Mouse (Mus musculus) gastrocnemius, postnatal 14 days (tissue): Measurements from ENCODE around the gene Slc35a1. TPM values are rescaled to one million over a fixed set of nuclear protein-coding genes. Genes with fewer than 3 reads are reported as not detected.

Experiments
- DNase-seq: peaks from one replicate; pipeline ENCODE4 v3.0.0; 2021; ENCODE audit warnings: mixed read lengths
- intact Hi-C: fragments of 180-260 bp; cut with DNase I; formaldehyde crosslinking; loops from one replicate; pipeline ENCODE4 v1.15.1; 2025; ENCODE audit warnings: low total_unique reads
- total RNA-seq, 2 experiments: library from RNA; stranded (reverse); gene quantifications; 2 replicates each; pipeline ENCODE4 v1.2.3; 2021

The Slc35a1 gene
- total RNA-seq, 2 experiments from 2014 or later, result 11.4 to 12.3 TPM

DNA sequence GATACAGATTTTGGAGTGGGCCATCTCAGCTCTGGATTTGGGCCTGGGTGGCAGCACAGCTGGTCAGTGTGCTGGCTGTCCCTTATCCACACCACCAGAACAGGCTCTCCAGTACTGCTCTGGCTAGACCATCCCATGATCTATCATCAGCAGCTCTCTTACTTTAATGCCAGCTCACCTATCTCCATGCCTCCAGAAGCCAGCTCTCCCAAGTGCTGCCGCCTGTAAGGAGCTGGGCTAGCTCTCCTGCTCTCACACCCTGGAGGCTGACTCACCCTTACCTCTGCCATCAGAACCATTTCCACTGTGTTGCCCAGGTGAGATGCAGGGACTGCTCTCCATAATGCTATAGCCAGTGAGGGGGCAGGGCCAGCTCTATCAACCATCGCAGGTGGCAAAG, 25.7 kb downstream of the Slc35a1 start:
- intact Hi-C loops, result no loop called here
- DNase-seq, result no peak

DNA sequence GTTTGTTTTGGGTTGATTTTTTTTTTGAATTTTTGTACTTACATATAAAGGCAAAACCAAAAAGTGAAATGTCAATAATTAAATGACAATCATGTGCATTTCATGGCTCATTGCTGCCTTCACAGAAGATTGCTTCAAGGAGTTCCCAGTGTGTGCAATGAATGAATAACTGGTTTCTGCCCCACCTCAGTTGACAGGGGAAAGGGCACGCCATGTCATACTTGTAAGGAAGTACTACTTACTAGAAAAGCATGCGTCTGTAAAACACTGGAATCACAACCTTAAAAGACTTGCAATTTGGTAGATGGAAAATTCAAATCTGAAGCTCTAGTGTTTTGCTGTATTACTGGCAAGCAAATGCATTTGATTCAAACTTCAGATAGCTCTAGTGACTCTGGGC, 28.2 kb downstream of the Slc35a1 start:
- no peak for DNase-seq
- intact Hi-C loops, result no loop called here

- no peak for DNase-seq
- intact Hi-C loops, result no loop called here
These were observed 31.1 kb downstream of the Slc35a1 start for GRCm38 (mm10) chr4:34656101-34656500.

- intact Hi-C loops, result no loop called here
- DNase-seq, result no peak
These were observed 34.1 kb downstream of the Slc35a1 start for GRCm38 (mm10) chr4:34653179-34653578.

GRCm38 (mm10) chr4:34644779-34645178, 42.5 kb downstream of the Slc35a1 start:
- DNase-seq, result no peak
- intact Hi-C loops, result no loop called here

GRCm38 (mm10) chr4:34640731-34641130, 46.5 kb downstream of the Slc35a1 start:
- no peak for DNase-seq

GRCm38 (mm10) chr4:34639745-34640364, 47.4 kb downstream of the Slc35a1 start:
- intact Hi-C loops, result no loop called here
- no peak for DNase-seq

More at GRCm38 (mm10) chr4:34640731-34641130, 46.5 kb downstream of the Slc35a1 start:
- intact Hi-C loops, result no loop called here

DNA sequence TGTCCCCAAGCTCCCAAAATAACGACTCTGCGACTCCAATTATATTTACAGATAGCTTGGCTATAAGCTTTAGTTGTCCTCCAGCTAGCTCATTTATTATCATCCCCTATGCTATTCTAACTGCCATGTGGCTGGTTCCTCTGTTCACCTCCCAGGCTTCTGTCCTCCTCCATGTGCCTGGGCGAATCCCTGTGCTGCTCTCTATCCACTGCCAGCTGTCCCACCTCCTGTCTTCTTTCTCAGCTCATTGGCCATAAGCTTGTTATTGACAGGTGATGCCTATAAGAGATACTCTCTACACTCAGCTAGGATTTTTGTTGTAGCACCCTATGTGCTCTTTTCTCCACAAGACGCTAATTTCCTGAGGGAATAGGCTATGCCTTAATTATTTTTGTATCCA, 49.4 kb downstream of the Slc35a1 start:
- no peak for DNase-seq
- intact Hi-C loops, result no loop called here

DNA sequence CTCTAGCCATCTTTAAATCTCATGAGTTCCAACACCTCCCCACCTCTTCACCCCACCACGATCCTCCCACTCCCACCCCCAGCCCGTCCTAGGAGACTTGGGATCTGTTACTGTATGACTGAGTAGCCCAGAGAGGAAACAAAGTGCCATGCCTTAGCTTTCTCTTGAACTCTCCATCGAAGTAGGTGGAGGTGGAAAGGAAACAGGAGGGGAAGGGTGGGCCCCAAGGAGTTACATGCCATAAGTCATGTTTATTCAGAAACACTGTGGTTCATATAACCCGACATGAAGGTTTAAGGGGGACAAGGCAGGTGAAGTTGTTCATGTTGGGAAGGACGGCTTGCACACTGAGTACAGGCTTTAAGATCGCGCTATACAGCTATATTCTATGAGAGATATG, 49.9 kb downstream of the Slc35a1 start:
- intact Hi-C loops, result no loop called here
- DNase-seq, result no peak

DNA sequence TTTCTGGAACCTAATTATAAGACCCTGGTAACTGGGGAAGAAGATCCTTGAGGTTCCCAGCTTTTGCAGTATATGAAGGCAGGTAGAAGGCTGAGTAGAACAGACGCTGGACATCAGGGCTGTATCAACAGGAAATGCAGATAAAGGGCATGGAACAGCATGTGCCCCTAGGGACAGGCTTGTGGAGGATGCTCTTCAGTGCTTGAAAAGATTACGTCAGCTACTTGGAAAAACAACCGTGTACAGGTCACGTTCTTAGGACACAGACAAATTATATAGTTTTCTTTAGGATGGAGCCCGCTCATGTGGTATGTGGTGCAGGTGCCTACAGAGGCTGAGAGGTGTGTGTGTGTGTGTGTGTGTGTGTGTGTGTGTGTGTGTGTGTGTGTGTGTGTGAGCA, 51.2 kb downstream of the Slc35a1 start:
- no peak for DNase-seq
- intact Hi-C loops, result no loop called here

GRCm38 (mm10) chr4:34634129-34634528, 53.1 kb downstream of the Slc35a1 start:
- DNase-seq, result no peak
- intact Hi-C loops, result no loop called here

DNA sequence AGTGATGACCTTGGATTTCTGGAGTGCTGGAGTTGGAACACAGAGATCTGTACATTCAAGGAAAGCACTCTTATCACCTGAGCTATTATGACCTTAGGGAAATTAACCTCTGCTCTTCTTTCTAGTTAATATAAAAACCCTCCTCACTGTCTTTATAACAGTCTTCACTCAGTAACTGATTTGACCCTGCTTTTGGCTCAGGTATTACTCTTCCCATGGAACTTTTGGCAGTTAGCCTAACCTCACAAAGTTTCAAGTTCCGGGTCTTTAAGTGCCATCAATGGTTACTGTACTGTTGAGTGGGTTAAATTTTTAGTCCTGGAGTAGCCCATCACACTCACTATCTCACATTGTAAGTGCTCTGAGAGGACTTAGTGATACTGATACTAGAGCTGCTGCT, 57.3 kb downstream of the Slc35a1 start:
- no peak for DNase-seq
- intact Hi-C loops, result no loop called here

- DNase-seq, result no peak
- intact Hi-C loops, result no loop called here
These were observed 60.8 kb downstream of the Slc35a1 start for GRCm38 (mm10) chr4:34626401-34626800.

- no peak for DNase-seq
These were observed 61.7 kb downstream of the Slc35a1 start for GRCm38 (mm10) chr4:34625556-34625955.

GRCm38 (mm10) chr4:34616146-34616545, 71.1 kb downstream of the Slc35a1 start:
- intact Hi-C loops, result no loop called here

More at GRCm38 (mm10) chr4:34625556-34625955, 61.7 kb downstream of the Slc35a1 start:
- intact Hi-C loops, result no loop called here

GRCm38 (mm10) chr4:34615303-34615702, 71.9 kb downstream of the Slc35a1 start:
- DNase-seq, result no peak
- intact Hi-C loops, result no loop called here

More at GRCm38 (mm10) chr4:34616146-34616545, 71.1 kb downstream of the Slc35a1 start:
- DNase-seq, result no peak

DNA sequence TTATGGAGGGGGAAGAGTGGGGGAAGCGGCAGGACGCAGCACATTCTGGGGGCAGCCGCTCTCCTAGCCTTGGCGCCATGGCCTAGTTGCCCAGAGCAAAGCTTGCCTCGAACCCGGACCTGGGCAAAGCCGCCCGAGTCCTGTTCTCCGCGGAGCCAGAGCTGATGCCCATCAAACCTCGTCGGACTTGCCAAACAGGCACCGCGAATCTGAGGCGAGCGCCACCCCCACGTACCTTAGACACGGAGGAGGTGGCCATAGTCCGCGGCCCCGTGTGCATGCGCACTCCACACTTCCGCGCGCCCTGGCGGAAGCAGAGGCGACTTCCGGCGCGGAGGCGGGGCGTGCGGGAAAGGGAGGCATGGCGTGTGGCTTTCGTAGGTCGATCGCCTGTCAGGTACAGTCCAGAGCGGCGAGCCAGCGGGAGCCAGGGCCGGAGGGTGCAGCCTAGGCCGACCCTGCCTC, 72.6 kb downstream of the Slc35a1 start, which contains the start of the genes Orc3 and Rars2:
TSS of gene Orc3 (minus strand) at position 315 of the 465 bp plus-strand sequence.
TSS of gene Rars2 (plus strand) at position 328 of the 465 bp plus-strand sequence.
- intact Hi-C loops, result no loop called here
- DNase-seq, result peak; percentile 91

- no peak for DNase-seq
- intact Hi-C loops, result no loop called here
These were observed 73.6 kb downstream of the Slc35a1 start for GRCm38 (mm10) chr4:34613571-34614145.
